Mouse (Mus musculus): ENCODE data around the gene Xlr4c.
"Not testable (repeated sequence)": the region's sequence is repeated elsewhere in the genome, so short reads cannot be mapped to it uniquely, and the experiment has no call there.

Xlr4c gene

GRCm38 (mm10) chrX:73242821-73243325 lies at the start of gene Xlr4c:
TSS of gene Xlr4c (minus strand) at chrX:73243130.
- not testable (repeated sequence) for DNase-seq (ENCODE audit: low spot score)

- not testable (repeated sequence) for DNase-seq (ENCODE audit: low spot score)
Measured at GRCm38 (mm10) chrX:73265270-73265669, 22.3 kb upstream of the Xlr4c start, which contains the start of gene Xlr3c. TSS of gene Xlr3c (minus strand) at chrX:73265390.

DNA sequence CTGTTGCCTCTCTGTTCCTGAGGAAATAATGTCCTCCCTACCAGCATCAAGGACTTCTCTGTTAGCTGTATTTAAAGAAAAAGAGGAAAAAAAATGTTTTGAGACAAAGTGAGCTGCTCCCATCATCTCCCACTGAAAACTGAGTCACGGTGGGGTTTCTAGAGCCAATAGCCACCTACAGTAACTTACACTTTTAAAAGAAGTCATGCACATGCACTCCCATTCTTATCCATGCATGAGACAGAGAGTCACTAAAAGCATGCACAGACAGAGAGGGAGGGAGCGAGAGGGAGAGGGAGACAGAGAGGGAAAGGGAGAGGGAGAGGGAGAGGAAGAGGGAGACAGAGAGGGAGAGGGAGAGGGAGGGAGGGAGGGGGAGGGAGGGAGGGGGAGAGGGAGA lies 19.5 kb upstream of the Xlr4c start:
- DNase-seq (ENCODE audit: low spot score): not testable (repeated sequence)

DNA sequence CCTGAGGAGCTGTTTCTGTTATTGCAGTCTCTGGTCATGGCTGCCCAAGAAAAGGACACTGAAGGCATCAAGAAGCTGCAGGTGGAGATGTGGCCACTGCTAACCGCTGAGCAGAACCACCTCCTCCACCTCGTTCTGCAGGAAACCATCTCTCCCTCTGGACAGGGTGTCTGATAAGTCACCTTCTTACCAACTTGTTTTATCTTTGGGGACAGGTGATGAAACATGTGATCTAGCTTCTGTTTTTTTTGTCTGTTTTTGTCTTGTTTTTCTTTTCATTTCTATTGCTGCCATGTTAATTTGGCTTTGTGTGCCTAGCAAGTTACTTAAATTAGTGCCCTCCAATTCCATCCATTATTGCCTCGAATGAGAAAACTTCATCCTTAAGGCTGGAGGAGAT lies 13.6 kb downstream of the Xlr4c start:
- DNase-seq (ENCODE audit: low spot score): no peak

GRCm38 (mm10) chrX:73228606-73229214 lies 14.2 kb downstream of the Xlr4c start:
- DNase-seq (ENCODE audit: low spot score): peak; percentile 47

GRCm38 (mm10) chrX:73227914-73228605 lies 14.9 kb downstream of the Xlr4c start, which contains the start of gene F8a:
TSS of gene F8a (plus strand) at chrX:73228291.
- peak; percentile 76 for DNase-seq (ENCODE audit: low spot score)

GRCm38 (mm10) chrX:73225365-73225764 lies 17.6 kb downstream of the Xlr4c start:
- DNase-seq (ENCODE audit: low spot score): no peak

DNA sequence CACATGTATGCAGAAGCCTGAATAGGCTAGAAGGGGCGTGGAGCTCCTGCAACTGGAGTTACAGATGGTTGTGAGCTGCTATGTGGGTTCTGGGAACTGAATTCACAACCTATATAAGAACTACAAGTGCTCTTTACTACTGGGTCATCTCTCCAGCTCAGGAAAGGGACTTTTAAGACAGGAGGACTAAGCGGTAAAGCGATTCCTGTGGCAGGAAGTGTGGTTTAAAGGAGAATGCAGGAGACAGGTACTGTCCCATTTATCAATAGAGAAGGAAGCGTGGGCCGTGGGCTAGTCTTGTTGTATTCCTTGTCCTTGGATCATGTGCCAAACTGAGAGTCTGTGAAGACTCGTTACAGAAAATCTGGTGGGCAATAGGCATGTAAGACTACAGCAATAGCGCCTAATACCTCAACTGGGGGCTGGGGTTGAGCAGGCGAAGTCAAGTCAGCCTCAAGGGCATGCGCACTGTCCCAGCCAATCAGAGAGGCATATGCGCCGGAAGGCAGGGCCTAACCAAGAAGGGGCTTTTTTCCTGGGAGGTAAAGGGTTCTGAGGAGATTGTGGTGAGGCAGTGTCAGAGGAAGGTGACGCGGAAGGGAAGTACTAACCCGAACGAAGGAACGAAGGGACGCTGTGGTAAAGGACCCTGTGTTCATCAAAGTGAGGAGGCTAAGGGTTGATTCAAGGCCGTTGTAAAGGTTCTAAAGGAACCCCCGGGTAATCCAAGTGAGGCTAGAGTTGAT lies 28.9 kb downstream of the Xlr4c start, which contains the start of gene Xlr4b:
Gene Xlr4b (plus strand): TSS at position 515 of the 746 bp plus-strand sequence.
- DNase-seq (ENCODE audit: low spot score): not testable (repeated sequence)

DNA sequence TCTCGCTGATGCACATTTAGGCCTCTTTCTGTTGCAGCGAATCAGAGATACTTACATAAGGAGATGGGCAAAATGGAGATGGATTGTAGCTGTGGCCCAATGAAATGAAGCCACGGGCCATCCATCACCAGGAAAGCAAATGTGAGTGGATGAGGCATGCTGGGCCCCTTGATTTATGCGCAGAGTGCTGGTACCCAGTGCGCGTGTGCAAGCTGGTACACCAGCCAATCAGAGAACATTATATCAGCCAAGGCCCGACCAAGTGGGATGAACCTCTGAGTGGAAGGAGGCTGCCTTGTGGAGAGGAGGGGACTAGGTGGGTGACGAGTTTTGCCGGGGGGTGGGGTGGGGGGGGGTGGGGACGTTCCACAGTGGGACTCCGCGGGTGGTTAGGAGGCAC lies 51.0 kb downstream of the Xlr4c start, which contains the start of gene Xlr3b:
Gene Xlr3b (plus strand): TSS at position 274 of the 400 bp plus-strand sequence.
- not testable (repeated sequence) for DNase-seq (ENCODE audit: low spot score)
